ENCODE assay signal across 8 mouse cellular contexts in the genomic region with DNA sequence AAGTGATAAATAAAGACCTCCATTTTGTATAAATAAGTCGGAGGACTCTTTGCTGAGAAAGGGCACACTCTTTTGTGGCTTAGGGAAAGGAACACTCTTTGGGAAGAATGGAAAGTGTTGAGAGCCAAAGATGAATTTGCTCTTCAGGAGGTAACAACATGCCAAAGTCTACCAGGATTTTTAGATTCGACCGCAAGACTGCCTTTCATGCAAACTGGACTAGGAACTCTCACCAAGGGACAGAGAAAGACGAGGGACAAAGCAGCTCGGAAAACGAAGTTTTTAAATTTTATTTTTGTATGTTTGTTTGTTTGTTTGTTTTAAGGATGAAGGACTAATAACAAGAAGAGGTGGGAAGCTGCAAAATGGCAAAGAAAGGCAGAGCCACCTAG. TPM values are rescaled to one million over a fixed set of nuclear protein-coding genes. Genes with fewer than 3 reads are reported as not detected.
A peak's percentile ranks its signal among the peaks of the same experiment; 100 is the strongest.
DNase-seq lines count a peak whose midpoint lies in the region; ATAC-seq and TF ChIP-seq lines count a peak whose summit lies in the region.
"Had no signal": no experiment of that assay in that cellular context is flagged by ENCODE, and none has a peak within 500 bp of the region (broad histone marks: within the 10 kb centered on the region; RNA-seq: fewer than 3 reads in every experiment).

No protein-coding gene starts in this region.

- ATAC-seq in kidney, postnatal 0 days (replicated peaks; ENCODE audit: low FRiP score, low read depth) = no peak
- no peak for ATAC-seq in intestine, embryonic 16.5 days
- ATAC-seq in neural tube, embryonic 14.5 days (ENCODE audit: low read depth) = 0 out of 2 replicates have a peak, but pooled peaks have one; percentile 1

- no peak for DNase-seq in kidney, postnatal 0 days (ENCODE audit: low spot score)
- DNase-seq in kidney, postnatal 36 days = no peak
- no peak for DNase-seq in forebrain, embryonic 10.5 days (ENCODE audit: extremely low spot score, low spot score)
- DNase-seq in urinary bladder, adult 2 months (ENCODE audit: low spot score) = no peak
- DNase-seq in yolk sac, embryonic 10.5 days (ENCODE audit: low spot score) = no peak

- H3K4me3 ChIP-seq in kidney, postnatal 0 days (replicated peaks; ENCODE audit: low read depth, low read length) = peak overlapping the region; percentile 34
- H3K4me3 ChIP-seq in forebrain, embryonic 10.5 days = peak overlapping the region; percentile 65
- peak overlapping the region; percentile 38 for H3K4me3 ChIP-seq in intestine, embryonic 16.5 days (ENCODE audit: low read length)
- H3K4me3 ChIP-seq in neural tube, embryonic 14.5 days (ENCODE audit: low read depth, low read length) = peak overlapping the region; percentile 61
- H3K4me3 ChIP-seq: megakaryocyte, embryonic 14.5 days had no signal

- H3K9me3 ChIP-seq in kidney, postnatal 0 days (replicated peaks; ENCODE audit: low read length) = no peaks in the 10 kb centered on the region
- no peaks in the 10 kb centered on the region for H3K9me3 ChIP-seq in forebrain, embryonic 10.5 days
- no peaks in the 10 kb centered on the region for H3K9me3 ChIP-seq in intestine, embryonic 16.5 days (ENCODE audit: control insufficient read depth, low read length)
- H3K9me3 ChIP-seq in neural tube, embryonic 14.5 days (ENCODE audit: control insufficient read depth, low read length) = no peaks in the 10 kb centered on the region

- no peak overlapping the region for H3K9ac ChIP-seq in kidney, postnatal 0 days (ENCODE audit: low read depth, low read length)
- H3K9ac ChIP-seq in intestine, embryonic 16.5 days (ENCODE audit: low read depth, low read length) = no peak overlapping the region
- H3K9ac ChIP-seq in neural tube, embryonic 14.5 days (replicated peaks; ENCODE audit: low read depth, low read length) = peak overlapping the region; percentile 69

- no peaks in the 10 kb centered on the region for H3K27me3 ChIP-seq in kidney, postnatal 0 days (ENCODE audit: insufficient read depth, low read length)
- H3K27me3 ChIP-seq in forebrain, embryonic 10.5 days (ENCODE audit: poor library complexity, severe bottlenecking) = peaks cover 23% of the 10 kb centered on the region
- H3K27me3 ChIP-seq in intestine, embryonic 16.5 days (replicated peaks; ENCODE audit: control insufficient read depth, insufficient read depth, low read length) = peaks cover 8% of the 10 kb centered on the region; the same call in 1 of the 2 replicates
- H3K27me3 ChIP-seq in neural tube, embryonic 14.5 days (ENCODE audit: control insufficient read depth, insufficient read depth, low read length) = no peaks in the 10 kb centered on the region

- WGBS in kidney, postnatal 0 days = 22% methylated on average over 6 of the region's 6 CpGs
- WGBS in forebrain, embryonic 10.5 days = 18% methylated on average over 6 of the region's 6 CpGs
- WGBS in intestine, embryonic 16.5 days = 23% methylated on average over 6 of the region's 6 CpGs
- WGBS in neural tube, embryonic 14.5 days = 13% methylated on average over 6 of the region's 6 CpGs

- no peak overlapping the region for H3K27ac ChIP-seq in kidney, postnatal 0 days
- H3K27ac ChIP-seq in forebrain, embryonic 10.5 days = peak overlapping the region; percentile 83
- no peak overlapping the region for H3K27ac ChIP-seq in intestine, embryonic 16.5 days (ENCODE audit: low read length)
- H3K27ac ChIP-seq in neural tube, embryonic 14.5 days (ENCODE audit: low read depth, low read length) = peak overlapping the region; percentile 60

- no peaks in the 10 kb centered on the region; the same call in 1 of the 2 replicates for H3K4me1 ChIP-seq in kidney, postnatal 0 days (replicated peaks; ENCODE audit: insufficient read depth, low read length)
- H3K4me1 ChIP-seq in forebrain, embryonic 10.5 days = peaks cover 34% of the 10 kb centered on the region
- H3K4me1 ChIP-seq in intestine, embryonic 16.5 days (ENCODE audit: control insufficient read depth, insufficient read depth, low read length) = peaks cover 5% of the 10 kb centered on the region
- peaks cover 4% of the 10 kb centered on the region; the same call in 1 of the 2 replicates for H3K4me1 ChIP-seq in neural tube, embryonic 14.5 days (ENCODE audit: control insufficient read depth, insufficient read depth, low read length)
- H3K4me1 ChIP-seq: megakaryocyte, embryonic 14.5 days had no signal

- H3K36me3 ChIP-seq in kidney, postnatal 0 days (ENCODE audit: insufficient read depth, low read length) = no peaks in the 10 kb centered on the region
- no peaks in the 10 kb centered on the region for H3K36me3 ChIP-seq in forebrain, embryonic 10.5 days (replicated peaks)
- no peaks in the 10 kb centered on the region for H3K36me3 ChIP-seq in intestine, embryonic 16.5 days (ENCODE audit: control insufficient read depth, insufficient read depth, low read length)
- no peaks in the 10 kb centered on the region for H3K36me3 ChIP-seq in neural tube, embryonic 14.5 days (ENCODE audit: control insufficient read depth, insufficient read depth, low read length)

- peak overlapping the region; percentile 64 for H3K4me2 ChIP-seq in kidney, postnatal 0 days (ENCODE audit: low read length)
- peak overlapping the region; percentile 59 for H3K4me2 ChIP-seq in intestine, embryonic 16.5 days (ENCODE audit: low read depth, low read length)
- H3K4me2 ChIP-seq in neural tube, embryonic 14.5 days (ENCODE audit: low read depth, low read length) = peak overlapping the region; percentile 89

- no peak for TF ChIP-seq CTCF in kidney, postnatal 0 days (IDR thresholded peaks at IDR 0.05; ENCODE audit: low read depth)

RNA-seq across cellular contexts. Expression of gene Plcxd3, which starts 0.3 kb away (rescaled TPM):
- 1.7 and 2.0 TPM in 2 replicates for polyA plus RNA-seq in kidney, postnatal 0 days (2015; fragmentation: Nextera tagmentation; extraction: Ambion mirVana)
- polyA plus RNA-seq in forebrain, embryonic 10.5 days (2016; fragmentation: Nextera tagmentation; extraction: Ambion mirVana) = 7.9 and 9.4 TPM in 2 replicates
- 2.0 TPM in 2 replicates for polyA plus RNA-seq in intestine, embryonic 16.5 days (2015; fragmentation: Nextera tagmentation; extraction: Ambion mirVana)
- polyA plus RNA-seq in neural tube, embryonic 14.5 days (2014; fragmentation: Nextera tagmentation; extraction: Ambion mirVana) = 65.7 and 80.9 TPM in 2 replicates
- polyA plus RNA-seq in urinary bladder, adult 2 months (2012; rRNA removed) = 0.37 and 1.3 TPM in 2 replicates

Comparison
In these comparisons a context has a peak if more than half of its experiments do, and no peak if none do; other contexts are left out.
1. H3K27ac ChIP-seq: peak in forebrain, embryonic 10.5 days (single experiment) and neural tube, embryonic 14.5 days (single experiment); none in kidney, postnatal 0 days (single experiment) and intestine, embryonic 16.5 days (single experiment).
2. Peak in every context shown above with its lines, with median percentiles within 50 percentile points of each other: H3K4me2 ChIP-seq and H3K4me3 ChIP-seq.